Mouse (Mus musculus) stomach, postnatal 0 days (tissue): ENCODE results near the gene Med8. TPM values are rescaled to one million over a fixed set of nuclear protein-coding genes. Genes with fewer than 3 reads are reported as not detected.

Experiments used
- ATAC-seq: fragments of 200-750 bp; cut with Nextera tagmentation; 2 replicates; pipeline ENCODE4 v1.8.0; 2017; ENCODE audit not compliant: low FRiP score, low TSS enrichment
- DNase-seq: peaks from one replicate; pipeline ENCODE4 v3.0.0-alpha.2; 2016; ENCODE audit warnings: low spot score
- H3K27ac ChIP-seq: fragments of 300-500 bp; sonication (generic); replicated peaks from 2 replicates; pipeline ENCODE4 v1.5.1; 2014; ENCODE audit warnings: mild to moderate bottlenecking, control low read depth
- H3K27me3 ChIP-seq: fragments of 300-500 bp; sonication (generic); 2 replicates; pipeline ENCODE4 v1.6.1; 2014; ENCODE audit warnings: low read length; ENCODE audit not compliant: control insufficient read depth, insufficient read depth
- H3K36me3 ChIP-seq: fragments of 300-500 bp; sonication (generic); 2 replicates; pipeline ENCODE4 v1.6.1; 2014; ENCODE audit warnings: low read length, mixed read lengths; ENCODE audit not compliant: control insufficient read depth, insufficient read depth
- H3K4me1 ChIP-seq: fragments of 300-500 bp; sonication (generic); replicated peaks from 2 replicates; pipeline ENCODE4 v1.6.1; 2014; ENCODE audit warnings: antibody characterized with exemption; ENCODE audit not compliant: control insufficient read depth, insufficient read depth
- H3K4me2 ChIP-seq: fragments of 300-500 bp; sonication (generic); replicated peaks from 2 replicates; pipeline ENCODE4 v1.6.1; 2014; ENCODE audit warnings: low read depth, mild to moderate bottlenecking, control low read depth, moderate library complexity
- H3K4me3 ChIP-seq: fragments of 300-500 bp; sonication (generic); 2 replicates; pipeline ENCODE4 v1.5.1; 2014; ENCODE audit warnings: low read depth, low read length, control low read depth
- H3K9ac ChIP-seq: fragments of 300-500 bp; sonication (generic); 2 replicates; pipeline ENCODE4 v1.6.1; 2014; ENCODE audit warnings: mild to moderate bottlenecking, low read length, control low read depth, mixed read lengths
- H3K9me3 ChIP-seq: fragments of 300-500 bp; sonication (generic); 2 replicates; pipeline ENCODE4 v1.6.1; 2016; ENCODE audit warnings: low read length; ENCODE audit not compliant: control insufficient read depth
- CTCF ChIP-seq: IDR thresholded peaks from 2 replicates; pipeline ENCODE4 v1.5.1; 2016; ENCODE audit warnings: antibody characterized with exemption, low read depth, mild to moderate bottlenecking, moderate library complexity
- EP300 ChIP-seq: optimal IDR thresholded peaks from 2 replicates; pipeline ENCODE3; 2016; ENCODE audit warnings: antibody characterized with exemption
- WGBS: fragments of 180-500 bp; shearing (Covaris S2); extraction: QIAGEN DNeasy Blood & Tissue Kit; methylation state at CpG from one replicate; pipeline ENCODE4 v1.1.7; 2014; 5-methylcytosine and 5-hydroxymethylcytosine counted together
- polyA plus RNA-seq: library from polyadenylated mRNA; unstranded; fragments of >200 nt; fragmentation: Nextera tagmentation; extraction: Ambion mirVana; gene quantifications from 2 replicates; pipeline ENCODE4 v1.2.1, GENCODE M21; 2015

Gene Med8
- polyA plus RNA-seq, 1 experiment from 2014 or later = 86.7 TPM

DNA sequence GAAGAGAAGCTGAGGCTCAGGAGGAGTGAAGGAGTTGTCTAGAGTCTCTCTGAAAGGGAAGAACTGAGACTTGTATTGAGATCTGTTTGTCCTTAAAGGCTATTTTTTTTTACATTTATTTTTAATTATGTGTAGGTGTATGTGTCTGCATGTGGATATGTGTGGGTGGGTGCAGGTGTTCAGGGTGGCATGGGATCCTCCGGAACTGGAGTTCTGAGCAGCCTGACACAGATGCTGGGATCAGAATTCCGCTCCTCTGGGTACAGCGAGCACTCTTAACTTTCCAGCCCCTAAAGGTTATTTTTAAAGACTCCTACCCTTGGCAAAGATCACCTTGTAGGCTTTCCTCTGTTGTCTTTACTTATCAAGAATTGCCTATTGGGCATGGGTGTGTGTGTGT, 55.8 kb downstream of the Med8 start:
- no peaks in the 10 kb centered on the region for H3K9me3 ChIP-seq
- H3K4me1 ChIP-seq = no peaks in the 10 kb centered on the region
- H3K27me3 ChIP-seq = no peaks in the 10 kb centered on the region
- H3K27ac ChIP-seq = no peak overlapping the region
- no peaks in the 10 kb centered on the region for H3K36me3 ChIP-seq
- H3K4me3 ChIP-seq = no peak overlapping the region
- TF ChIP-seq EP300 (no peak), CTCF (no peak)
- no peak for ATAC-seq
- WGBS = 81% methylated on average over 3 of the region's 3 CpGs
- no peak overlapping the region for H3K4me2 ChIP-seq
- H3K9ac ChIP-seq = no peak overlapping the region
- no peak for DNase-seq

Other genes starting within 250 kb of the Med8 start
- gene Kdm4a, start 229.3 kb upstream of the Med8 start, polyA plus RNA-seq = 14.4 and 14.6 TPM in 2 replicates
- 30.1 and 34.1 TPM in 2 replicates for gene Ptprf, start 117.9 kb upstream of the Med8 start, polyA plus RNA-seq
- 2.1 and 2.4 TPM in 2 replicates for gene Szt2, start 64 bp upstream of the Med8 start, polyA plus RNA-seq
- 366 and 374 TPM in 2 replicates for gene Elovl1, start 18.8 kb downstream of the Med8 start, polyA plus RNA-seq
- gene Cdc20, start 28.0 kb downstream of the Med8 start, polyA plus RNA-seq = 50.0 and 67.3 TPM in 2 replicates
- 0.05 and 0.06 TPM in 2 replicates for gene Mpl, start 48.2 kb downstream of the Med8 start, polyA plus RNA-seq
- 9.2 and 9.3 TPM in 2 replicates for gene Tie1, start 80.7 kb downstream of the Med8 start, polyA plus RNA-seq
- gene 2610528J11Rik, start 117.7 kb downstream of the Med8 start, polyA plus RNA-seq = 56.8 and 57.6 TPM in 2 replicates
- 41.3 and 42.7 TPM in 2 replicates for gene Tmem125, start 134.7 kb downstream of the Med8 start, polyA plus RNA-seq
- 1.2 and 1.3 TPM in 2 replicates for gene Cfap57, start 211.4 kb downstream of the Med8 start, polyA plus RNA-seq
- gene Ebna1bp2, start 211.5 kb downstream of the Med8 start, polyA plus RNA-seq = 90.4 and 94.5 TPM in 2 replicates
- gene Olfr62, start 249.6 kb downstream of the Med8 start, polyA plus RNA-seq = not detected in 2 replicates